Mouse (Mus musculus) large intestine, adult 2 months (tissue): ENCODE measurements at regions not wholly inside any gene's neighbourhood (a gene's known extent, or its start where the extent isn't known, plus 50 kb on each side); places are given as distances from the start of the nearest gene placed in this dataset.
"Not testable (repeated sequence)": the region's sequence is repeated elsewhere in the genome, so short reads cannot be mapped to it uniquely, and the experiment has no call there.

Source experiments
- DNase-seq: peaks from one replicate; pipeline ENCODE4 v3.0.0-alpha.2; 2012; ENCODE audit warnings: low read depth, low spot score
- WGBS: fragments of 180-500 bp; shearing (Covaris S2); methylation state at CpG from one replicate; pipeline ENCODE4 v1.1.7; 2018; 5-methylcytosine and 5-hydroxymethylcytosine counted together

DNA sequence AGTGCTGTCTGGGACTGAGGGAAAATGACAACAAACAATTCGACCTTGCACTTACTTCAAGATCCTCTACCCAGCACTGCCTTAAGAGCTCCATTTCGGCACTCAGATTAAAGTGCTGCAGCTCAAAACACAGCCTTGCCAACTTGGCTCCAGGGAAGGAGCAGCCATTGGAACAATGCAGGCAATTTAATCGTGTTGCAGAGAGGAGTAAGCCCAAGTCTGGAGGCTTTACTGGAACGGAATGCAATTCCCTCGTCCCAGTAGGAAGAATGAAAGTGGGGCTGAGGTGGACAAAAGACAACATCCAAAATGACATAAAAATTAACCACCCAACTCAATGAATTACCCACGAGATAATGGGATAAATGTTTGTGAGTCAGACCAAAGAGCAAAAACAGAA is 273.0 kb downstream of the Hace1 start:
- DNase-seq: no peak
- 47% methylated on average over 6 of the region's 6 CpGs for WGBS

DNA sequence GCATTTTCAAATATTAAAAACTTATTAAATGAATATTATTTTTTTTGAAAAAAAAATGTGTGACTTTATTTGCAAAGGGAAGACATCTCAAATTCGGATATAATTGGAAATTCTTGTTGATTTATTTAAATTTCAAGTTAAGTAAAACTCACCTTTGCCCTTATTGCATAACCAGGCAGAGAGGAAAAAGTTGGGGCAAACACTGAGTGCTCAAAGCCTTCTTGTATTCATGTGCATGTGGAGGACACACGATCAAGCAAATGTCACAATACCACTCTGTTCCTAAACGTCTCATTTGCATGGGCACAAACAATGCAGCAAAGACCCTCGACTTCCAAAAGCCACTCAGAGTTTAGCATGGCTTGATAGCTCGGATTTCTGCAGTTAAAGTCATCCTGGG is 275.1 kb downstream of the Hace1 start:
- DNase-seq: no peak
- WGBS: 43% methylated on average over 5 of the region's 5 CpGs

DNA sequence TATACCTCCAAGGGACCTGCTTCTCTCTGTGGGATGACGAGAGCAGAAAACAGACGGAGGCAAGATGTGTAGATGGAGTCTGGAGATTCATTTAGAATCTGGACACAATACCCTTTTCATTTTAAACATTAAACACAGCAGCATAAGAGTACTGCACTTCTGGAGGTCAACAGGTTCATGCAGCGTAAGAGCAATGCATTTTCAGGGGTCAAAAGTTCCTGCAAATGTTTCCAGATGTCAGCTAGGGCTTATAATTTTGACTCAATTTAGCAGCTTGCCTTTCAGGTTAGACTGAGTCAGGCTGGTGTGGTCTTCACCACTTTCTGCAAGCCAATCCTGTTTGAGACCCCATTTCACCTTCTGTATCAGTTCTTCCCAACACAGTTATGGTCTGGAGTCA is 277.9 kb downstream of the Hace1 start:
- DNase-seq: no peak
- 57% methylated on average over 3 of the region's 3 CpGs for WGBS

DNA sequence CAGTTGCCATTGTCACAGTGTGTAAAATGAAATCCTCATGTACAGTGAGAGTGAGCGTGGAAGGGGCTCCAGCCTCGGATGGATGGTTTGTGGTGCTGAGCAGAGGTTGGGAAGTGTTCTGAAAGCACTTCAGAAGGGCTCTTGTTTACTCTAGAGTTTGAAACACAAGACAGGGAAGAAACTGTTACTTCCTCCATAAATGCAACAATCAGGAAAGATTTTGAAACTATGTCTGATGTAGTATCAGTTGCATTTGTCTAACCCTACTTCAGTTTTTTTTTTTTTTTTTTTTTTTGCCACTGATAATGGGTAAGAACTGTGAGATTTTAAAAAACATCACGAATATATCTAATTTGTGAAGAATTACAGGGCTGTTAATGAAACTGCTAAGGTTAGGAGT is 281.5 kb downstream of the Hace1 start:
- DNase-seq: no peak
- WGBS: 52% methylated on average over 3 of the region's 3 CpGs

DNA sequence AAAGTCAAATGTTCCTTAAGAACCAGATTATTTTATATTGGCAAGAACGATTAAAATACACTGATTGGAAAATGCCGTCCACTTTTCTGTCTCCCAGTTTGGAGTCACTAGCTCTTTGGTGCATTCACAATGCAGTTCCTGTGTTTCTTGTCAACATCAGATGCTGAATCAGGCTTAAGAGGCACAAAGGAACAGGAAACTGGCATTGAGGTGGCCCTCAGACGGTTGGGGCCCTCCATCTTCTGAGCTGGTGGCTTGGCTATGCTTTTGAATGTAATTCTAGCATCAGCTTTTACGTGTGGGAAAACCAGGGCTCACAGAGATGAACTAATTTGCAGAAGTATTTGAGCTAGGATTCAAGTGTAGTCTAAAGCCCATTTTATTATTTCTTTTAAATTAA is 282.3 kb downstream of the Hace1 start:
- DNase-seq: no peak
- 69% methylated on average over 4 of the region's 4 CpGs for WGBS

DNA sequence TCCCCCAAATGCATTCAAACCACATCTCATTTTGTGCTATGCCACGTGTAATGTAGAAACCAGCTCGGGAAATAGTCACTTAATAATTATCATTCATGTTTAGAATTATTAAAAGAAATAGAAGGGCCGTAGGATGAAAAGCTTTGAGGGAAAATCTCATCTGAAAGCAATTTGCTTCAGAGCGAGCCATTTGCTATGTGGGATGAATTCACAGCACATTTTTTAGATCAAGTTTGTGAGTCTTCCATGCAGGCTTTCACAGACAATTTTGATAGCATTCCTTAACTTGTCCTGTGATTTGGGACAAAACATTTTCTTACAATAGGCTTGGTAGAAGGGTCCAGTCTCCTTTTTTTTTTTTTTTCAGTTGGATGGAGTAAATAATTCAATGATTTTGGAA is 283.1 kb downstream of the Hace1 start:
- no peak for DNase-seq
- 79% methylated on average over 4 of the region's 4 CpGs for WGBS

DNA sequence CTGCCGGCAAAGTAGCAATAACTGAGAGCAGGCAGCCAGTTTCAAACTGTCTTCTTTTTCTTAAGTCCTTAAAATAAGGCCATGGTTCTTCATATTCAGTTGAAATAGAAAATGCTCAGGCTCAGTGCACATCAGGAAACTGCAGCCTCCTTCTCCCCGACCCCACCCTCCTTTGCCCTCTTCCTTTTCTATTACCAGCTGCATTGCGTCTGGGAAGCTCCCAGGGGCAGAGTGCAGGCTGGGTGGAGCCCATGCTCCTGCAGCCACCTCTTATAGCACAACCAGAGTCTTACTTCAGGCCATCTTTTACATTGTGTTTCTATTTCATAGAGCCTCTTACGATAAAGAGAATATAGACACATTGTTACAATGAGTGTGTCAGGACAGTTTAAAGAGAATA is 288.2 kb downstream of the Hace1 start:
- WGBS: 37% methylated on average over 4 of the region's 4 CpGs
- no peak for DNase-seq

DNA sequence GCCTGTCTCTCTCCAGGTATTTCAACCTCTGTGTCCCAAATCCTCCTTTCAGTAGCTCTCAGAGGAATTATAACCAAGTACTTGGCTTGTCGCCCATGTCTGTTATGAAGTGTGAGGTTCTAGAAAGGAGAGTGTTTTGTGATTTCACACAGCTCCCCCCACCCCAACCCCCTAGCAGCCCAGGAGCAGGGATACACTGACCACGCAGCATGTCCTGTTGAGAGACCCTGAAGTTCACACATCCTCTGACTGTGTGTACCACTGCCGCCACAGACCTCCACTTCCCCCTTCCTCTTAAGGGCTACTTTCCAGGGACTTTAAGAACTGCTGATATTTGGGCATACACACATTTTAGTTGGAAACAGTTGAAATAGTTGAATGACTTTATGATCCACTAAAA is 289.2 kb downstream of the Hace1 start:
- WGBS: 65% methylated on average over 3 of the region's 3 CpGs
- DNase-seq: no peak

DNA sequence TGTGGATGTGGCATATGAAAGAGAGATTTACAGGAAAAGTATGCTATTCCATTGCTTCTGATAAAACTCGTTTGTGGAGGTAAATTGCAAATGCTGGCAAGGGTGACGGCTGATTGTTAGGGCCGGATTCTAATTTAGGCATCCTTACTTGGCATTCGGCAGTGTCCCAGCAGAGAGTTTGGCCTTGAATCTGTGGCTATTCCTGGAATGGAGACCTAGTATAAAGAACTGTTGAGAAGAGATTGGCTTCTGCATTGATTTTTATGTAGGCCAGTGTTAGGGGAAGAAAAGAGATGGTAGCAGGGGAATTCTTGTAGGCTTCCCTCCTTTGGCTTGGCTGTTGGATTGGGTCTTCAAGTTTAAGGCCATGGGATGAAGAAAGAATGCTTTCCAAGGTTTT is 293.4 kb downstream of the Hace1 start:
- WGBS: 80% methylated on average over 4 of the region's 4 CpGs
- no peak for DNase-seq

DNA sequence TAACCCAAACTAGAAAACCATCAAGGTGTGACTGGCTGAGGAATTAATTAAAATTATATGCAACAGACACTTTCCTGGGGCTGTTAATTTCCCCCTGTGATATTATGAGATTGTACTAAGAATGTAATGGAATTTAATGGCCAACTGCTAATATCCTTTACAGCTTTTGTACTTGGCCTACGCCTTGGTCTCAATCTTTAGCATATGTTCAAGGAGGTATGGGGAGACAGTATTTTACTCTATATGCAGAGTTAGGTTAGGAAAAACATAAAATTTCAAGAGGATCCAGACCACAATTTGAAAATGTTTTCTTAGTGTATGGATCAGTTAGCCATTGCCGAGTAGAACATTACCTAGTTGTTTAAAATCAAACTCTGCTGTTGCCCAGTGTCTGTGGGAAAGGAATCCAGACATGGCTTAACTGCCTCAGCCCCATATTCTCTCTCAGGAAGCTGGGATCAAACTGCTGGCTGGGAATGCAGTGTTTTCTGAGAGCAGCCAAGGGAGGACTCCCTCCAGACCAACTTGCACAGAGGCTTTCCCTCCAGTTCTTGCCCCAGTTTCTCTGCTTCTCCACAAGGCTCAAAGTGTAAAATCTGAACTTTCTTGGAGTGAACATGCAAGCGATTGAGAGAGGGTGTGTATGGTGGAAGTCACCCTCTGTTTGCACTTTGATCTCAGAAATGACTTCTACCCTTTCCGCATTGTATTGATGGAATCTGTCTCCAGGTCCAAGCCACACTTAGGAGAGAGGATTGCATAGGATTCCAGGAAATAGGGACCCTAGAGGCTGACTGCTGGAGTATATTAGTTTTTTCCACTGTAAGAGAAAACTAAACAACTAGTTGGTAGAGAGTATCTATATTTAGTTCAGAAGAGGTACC is 294.6 kb downstream of the Hace1 start:
- DNase-seq: no peak
- WGBS: 51% methylated on average over 4 of the region's 4 CpGs

DNA sequence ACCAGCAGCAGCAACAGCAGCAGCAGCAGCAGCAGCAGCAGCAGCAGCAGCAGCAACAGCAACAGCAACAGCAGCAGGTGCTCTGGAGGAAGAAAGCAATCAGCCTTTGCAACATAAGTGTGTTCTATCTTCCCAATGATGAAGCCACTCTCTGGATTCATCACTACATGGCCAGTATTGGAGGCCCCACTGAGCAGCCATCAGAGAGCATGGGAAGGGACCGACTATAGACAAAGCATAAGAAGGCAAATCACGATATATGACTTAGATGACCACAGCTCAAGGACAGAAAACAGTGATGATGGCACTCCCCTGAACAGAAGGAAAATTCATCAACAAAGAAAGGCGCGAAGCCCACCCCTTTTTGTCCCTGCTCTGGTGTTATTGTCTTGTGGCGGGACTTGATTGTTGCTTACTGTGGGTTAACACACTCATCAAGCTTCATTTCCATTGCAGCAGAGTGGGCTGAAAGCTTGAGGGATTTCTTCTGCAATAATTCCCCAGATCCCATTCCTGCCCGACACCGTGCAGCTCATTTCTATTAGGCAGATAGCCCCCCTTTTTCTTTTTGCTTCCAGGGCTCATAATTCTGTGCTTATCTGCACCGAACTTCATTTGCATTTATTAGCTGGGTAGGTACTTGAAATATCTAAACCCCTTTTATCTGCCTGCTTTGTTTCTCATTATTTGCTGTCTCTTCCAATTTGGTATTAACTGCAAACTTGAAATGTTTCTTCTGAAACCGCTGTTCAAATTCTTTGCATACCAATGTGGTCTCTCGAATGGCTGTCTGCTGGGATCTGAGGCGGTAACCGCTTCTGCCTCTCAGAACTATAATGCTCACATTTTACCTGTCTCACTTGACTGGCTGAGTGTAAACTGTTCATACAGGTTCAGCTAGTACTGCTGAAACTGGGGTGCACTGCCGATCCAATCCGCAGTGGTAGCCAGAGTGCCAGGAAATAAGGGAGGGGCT is 296.5 kb downstream of the Hace1 start:
- WGBS: 42% methylated on average over 14 of the region's 14 CpGs
- no peak for DNase-seq

DNA sequence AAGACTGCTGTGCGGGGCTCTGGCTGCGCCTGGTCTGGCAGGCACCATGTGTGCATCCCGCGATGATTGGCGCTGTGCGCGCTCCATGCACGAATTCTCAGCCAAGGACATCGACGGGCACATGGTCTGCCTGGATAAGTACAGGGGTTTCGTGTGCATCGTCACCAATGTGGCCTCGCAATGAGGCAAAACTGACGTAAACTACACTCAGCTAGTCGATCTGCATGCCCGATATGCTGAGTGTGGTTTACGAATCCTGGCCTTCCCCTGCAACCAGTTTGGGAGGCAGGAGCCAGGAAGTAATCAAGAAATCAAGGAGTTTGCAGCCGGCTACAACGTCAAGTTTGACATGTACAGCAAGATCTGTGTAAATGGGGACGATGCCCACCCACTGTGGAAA is 297.7 kb downstream of the Hace1 start:
- DNase-seq: not testable (repeated sequence)
- 96% methylated on average over 20 of the region's 20 CpGs for WGBS

DNA sequence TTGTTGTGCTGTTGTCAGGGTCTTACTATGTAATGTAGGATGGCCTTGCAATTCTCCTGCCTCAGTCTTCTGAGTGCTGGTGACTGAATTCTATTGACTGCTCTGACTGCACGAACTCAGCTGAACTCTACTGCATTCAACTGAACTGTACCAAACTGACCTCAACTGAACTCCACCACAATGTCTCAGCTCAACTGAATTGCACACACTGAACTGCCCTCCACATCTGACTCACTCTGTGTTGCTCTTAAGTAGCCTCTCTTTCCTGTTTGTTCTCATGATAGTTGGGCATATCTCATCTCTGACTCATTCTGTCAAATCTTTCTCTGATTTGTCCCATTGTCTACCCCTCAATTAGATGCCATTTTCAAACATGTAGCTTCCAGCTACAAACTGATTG is 306.1 kb downstream of the Hace1 start:
- DNase-seq: no peak
- WGBS: 84% methylated on average over 1 of the region's 1 CpGs

DNA sequence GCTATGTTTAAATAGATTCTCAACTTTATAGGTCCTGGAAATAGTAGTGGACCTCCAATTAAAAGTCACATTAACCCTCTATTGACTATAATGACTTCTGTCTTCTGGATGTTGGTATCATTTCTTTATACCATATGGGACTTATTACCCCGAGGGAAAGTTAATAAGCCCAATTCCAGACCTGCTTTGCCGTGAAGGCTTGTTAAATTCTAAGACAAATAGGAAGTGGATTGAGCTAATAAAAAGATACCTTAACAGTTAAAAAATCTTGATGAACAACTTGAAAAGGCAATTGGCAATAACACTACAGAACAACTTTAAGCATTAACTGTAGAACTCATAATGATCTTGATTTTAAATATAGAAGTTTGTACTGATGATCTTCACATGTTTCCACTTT is 309.0 kb downstream of the Hace1 start:
- DNase-seq: no peak
- 39% methylated on average over 2 of the region's 2 CpGs for WGBS

DNA sequence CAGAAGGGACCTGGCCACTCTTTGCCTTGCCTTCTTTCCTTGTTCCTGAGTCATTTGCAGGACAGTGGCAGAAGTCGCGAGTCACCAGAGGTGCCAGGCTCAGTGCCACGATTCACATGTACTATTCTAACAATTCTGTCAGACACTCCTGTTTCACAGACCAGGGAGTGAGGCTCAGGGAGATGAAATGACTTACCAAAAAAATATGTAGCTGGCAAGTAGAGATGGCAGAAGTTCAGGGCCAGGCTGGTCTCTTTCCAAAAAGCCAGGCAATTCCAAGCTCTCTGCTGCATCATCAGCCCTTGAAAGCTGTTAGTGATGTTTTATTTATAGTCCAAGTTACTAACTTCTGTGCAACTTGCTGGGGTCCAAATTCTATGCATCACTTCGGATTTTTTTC is 311.2 kb downstream of the Hace1 start:
- WGBS: 63% methylated on average over 4 of the region's 4 CpGs
- no peak for DNase-seq

DNA sequence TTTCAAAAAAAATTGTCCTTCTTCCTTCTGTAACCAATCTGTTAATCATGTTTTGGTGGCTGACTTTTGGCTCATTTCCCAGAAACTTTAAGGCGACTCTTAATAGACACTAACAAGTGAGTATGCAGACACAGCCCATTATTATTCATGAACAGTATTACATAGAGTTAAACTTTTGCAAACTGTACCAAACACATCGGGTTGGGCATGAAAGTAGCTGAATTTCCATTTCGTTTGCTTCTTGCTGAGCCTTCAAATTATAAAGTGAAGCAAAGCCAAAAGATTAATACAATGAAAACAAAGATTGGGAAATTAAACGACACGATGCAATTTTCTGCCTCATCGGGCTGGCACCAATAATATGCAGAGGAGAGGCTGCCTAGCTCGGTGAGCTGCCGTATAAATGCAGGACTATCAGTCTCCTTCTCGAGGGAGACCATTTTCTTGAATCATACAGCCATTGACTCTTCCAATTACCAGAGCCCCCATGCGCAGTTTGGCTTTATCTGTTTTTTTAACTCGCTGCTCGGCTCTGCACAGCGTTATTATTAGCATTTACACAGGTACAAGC is 311.8 kb downstream of the Hace1 start:
- WGBS: 67% methylated on average over 13 of the region's 13 CpGs
- no peak for DNase-seq

DNA sequence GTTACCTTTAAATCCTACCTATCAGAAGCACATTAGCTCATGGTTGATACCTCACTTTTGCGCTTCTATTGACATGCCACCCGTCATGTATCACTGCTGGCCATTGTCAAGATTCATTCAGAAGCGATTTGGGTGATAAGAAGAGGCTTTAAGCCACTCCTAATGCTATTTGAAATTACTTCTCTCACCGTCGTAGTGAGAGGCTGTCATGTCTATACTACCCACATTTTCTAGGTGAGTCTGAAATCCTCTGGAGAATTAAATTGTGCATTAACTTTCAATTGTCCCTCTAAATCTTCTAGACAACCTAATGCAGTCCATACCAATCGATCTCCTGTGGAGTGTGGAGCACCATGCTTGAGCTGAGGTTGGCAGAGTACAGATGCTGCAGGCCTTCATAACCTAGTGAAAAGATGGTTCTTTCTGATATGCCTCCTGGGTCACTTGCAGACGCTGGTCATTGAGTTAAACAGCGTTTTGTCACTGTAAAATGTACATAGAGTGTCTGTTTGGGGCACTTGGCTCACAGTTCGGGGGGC is 312.5 kb downstream of the Hace1 start:
- 82% methylated on average over 9 of the region's 9 CpGs for WGBS
- DNase-seq: no peak

DNA sequence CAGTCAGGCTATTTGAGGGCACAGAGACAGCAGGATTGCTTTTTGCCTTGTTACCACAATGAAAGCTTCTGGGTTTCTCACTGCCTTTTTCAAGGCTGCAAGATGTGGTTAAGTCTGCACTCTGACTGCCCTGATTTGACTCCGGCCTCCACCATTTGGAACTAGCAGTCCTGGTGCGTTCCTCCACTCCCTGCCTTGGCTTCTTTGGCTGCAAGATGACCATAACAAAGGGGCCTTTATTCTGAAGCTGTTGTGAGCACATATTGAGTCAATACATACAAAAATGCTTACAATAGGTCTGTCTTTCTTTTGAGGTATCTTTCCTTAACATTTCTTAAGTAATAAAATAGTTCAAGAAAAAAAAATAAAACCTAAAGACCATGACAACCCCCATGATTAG is 314.8 kb downstream of the Hace1 start:
- 87% methylated on average over 2 of the region's 2 CpGs for WGBS
- no peak for DNase-seq

DNA sequence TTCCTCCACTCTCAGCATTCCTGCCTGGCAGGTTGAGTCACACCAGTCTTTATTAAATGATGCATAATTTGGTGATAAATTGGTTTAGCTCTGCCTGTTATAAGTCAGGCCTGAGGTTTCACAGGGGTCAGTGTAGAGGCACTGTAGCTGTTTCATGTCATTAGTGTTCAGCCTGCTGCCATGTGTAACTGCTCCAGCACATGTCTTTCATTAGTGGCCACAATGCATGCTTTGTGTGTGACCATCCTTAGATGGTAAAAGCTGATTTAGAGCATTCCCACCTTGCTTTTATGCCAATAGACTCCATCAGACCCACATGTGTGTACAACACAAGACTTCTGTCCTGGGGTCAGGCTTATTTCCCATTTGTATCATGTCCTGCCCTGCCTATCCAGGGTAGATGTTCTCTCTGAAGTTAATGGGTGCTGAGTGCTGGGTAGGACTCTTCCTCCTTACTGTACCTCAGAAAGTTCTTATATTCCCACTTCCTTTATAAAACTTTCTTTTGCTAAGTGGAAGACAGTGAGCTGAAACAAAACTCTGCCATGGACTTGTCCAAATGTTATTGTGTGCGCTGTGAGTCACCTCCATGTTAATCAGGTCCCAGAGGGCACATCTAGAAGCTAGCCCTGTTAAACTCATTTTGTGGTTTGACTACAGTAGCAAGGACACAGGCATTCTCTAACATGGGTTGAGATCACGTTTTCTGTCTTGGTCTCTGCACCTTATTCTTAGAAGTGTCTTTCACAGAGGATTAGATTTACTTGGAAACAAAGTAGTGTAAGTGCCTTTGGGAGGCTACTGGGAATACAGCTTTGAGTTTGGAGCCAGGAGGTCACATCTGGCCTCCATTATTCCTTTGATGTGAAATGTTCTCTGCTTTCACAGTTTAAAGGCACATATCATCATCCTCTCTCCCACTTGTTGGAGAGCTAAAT is 316.5 kb downstream of the Hace1 start:
- no peak for DNase-seq
- 60% methylated on average over 2 of the region's 2 CpGs for WGBS
